11 mouse cellular contexts compared by ENCODE assay signal in genomic region chr16:23088491-23088890, GRCm38 (mm10). TPM values are rescaled to one million over a fixed set of nuclear protein-coding genes. Genes with fewer than 3 reads are reported as not detected.
"Had no signal": no experiment of that assay in that cellular context is flagged by ENCODE, and none has a peak within 500 bp of the region (broad histone marks: within the 10 kb centered on the region; RNA-seq: fewer than 3 reads in every experiment).

No protein-coding gene starts in this region.

RNA-seq across cellular contexts. Expression of gene Kng1, which starts 30.8 kb away (rescaled TPM):
- total RNA-seq: layer of hippocampus, postnatal 36 days; left cerebral cortex, postnatal 36 days; monocyte, adult 5-6 weeks had no signal
- polyA plus RNA-seq: midbrain, embryonic 10.5 days; midbrain, embryonic 14.5 days; testis, adult 2 months had no signal

RNA-seq across cellular contexts. Expression of gene Adipoq, which starts 57.8 kb away (rescaled TPM):
- total RNA-seq: layer of hippocampus, postnatal 36 days; left cerebral cortex, postnatal 36 days; monocyte, adult 5-6 weeks had no signal
- polyA plus RNA-seq: kidney, embryonic 15.5 days; limb, embryonic 12.5 days; liver, embryonic 13.5 days; midbrain, embryonic 10.5 days; midbrain, embryonic 14.5 days; neural tube, embryonic 13.5 days; stomach, embryonic 14.5 days had no signal

RNA-seq across cellular contexts. Expression of gene Kng2, which starts 59.2 kb away (rescaled TPM):
- total RNA-seq: layer of hippocampus, postnatal 36 days; left cerebral cortex, postnatal 36 days; monocyte, adult 5-6 weeks had no signal
- polyA plus RNA-seq: limb, embryonic 12.5 days; midbrain, embryonic 10.5 days; midbrain, embryonic 14.5 days; stomach, embryonic 14.5 days; testis, adult 2 months had no signal
